Mouse (Mus musculus) heart, embryonic 11.5 days (tissue): ENCODE results near the gene Zc3h12c. TPM values are rescaled to one million over a fixed set of nuclear protein-coding genes. Genes with fewer than 3 reads are reported as not detected.

ENCODE experiments used
- ATAC-seq: fragments of 200-750 bp; cut with Nextera tagmentation; replicated peaks from 2 replicates; pipeline ENCODE4 v1.8.0; 2017; ENCODE audit warnings: moderate library complexity; ENCODE audit not compliant: insufficient number of reproducible peaks, low FRiP score, low TSS enrichment
- H3K27ac ChIP-seq: fragments of 300-500 bp; sonication (generic); 2 replicates; pipeline ENCODE4 v1.5.1; 2014; ENCODE audit warnings: mild to moderate bottlenecking, low read depth, low read length
- H3K27me3 ChIP-seq: fragments of 300-500 bp; sonication (generic); 2 replicates; pipeline ENCODE4 v1.6.1; 2014; ENCODE audit warnings: mild to moderate bottlenecking, low read length, mixed read lengths; ENCODE audit not compliant: control insufficient read depth, insufficient read depth
- H3K36me3 ChIP-seq: fragments of 300-500 bp; sonication (generic); 2 replicates; pipeline ENCODE4 v1.6.1; 2014; ENCODE audit warnings: mild to moderate bottlenecking, low read length, moderate library complexity, mixed read lengths; ENCODE audit not compliant: control insufficient read depth, insufficient read depth
- H3K4me1 ChIP-seq: fragments of 300-500 bp; sonication (generic); 2 replicates; pipeline ENCODE4 v1.6.1; 2014; ENCODE audit warnings: low read length; ENCODE audit not compliant: control insufficient read depth, insufficient read depth
- H3K4me2 ChIP-seq: fragments of 300-500 bp; sonication (generic); 2 replicates; pipeline ENCODE4 v1.6.1; 2014; ENCODE audit warnings: mild to moderate bottlenecking, moderate library complexity
- H3K4me3 ChIP-seq: fragments of 300-500 bp; sonication (generic); 2 replicates; pipeline ENCODE4 v1.5.1; 2014; ENCODE audit warnings: low read depth, low read length
- H3K9ac ChIP-seq: fragments of 300-500 bp; sonication (generic); 2 replicates; pipeline ENCODE4 v1.6.1; 2014; ENCODE audit warnings: mild to moderate bottlenecking, low read depth, low read length, moderate library complexity
- H3K9me3 ChIP-seq: fragments of 300-500 bp; sonication (generic); replicated peaks from 2 replicates; pipeline ENCODE4 v1.6.1; 2016; ENCODE audit warnings: low read length; ENCODE audit not compliant: control insufficient read depth
- WGBS: fragments of 180-500 bp; shearing (Covaris S2); extraction: QIAGEN DNeasy Blood & Tissue Kit; methylation state at CpG from one replicate; pipeline ENCODE4 v1.1.7; 2014; ENCODE audit not compliant: insufficient replicate concordance; 5-methylcytosine and 5-hydroxymethylcytosine counted together
- polyA plus RNA-seq: library from polyadenylated mRNA; unstranded; fragments of >200 nt; fragmentation: Nextera tagmentation; extraction: Ambion mirVana; gene quantifications from 2 replicates; pipeline ENCODE4 v1.2.1, GENCODE M21; 2014

The Zc3h12c gene
- 3.8 and 4.3 TPM in 2 replicates for polyA plus RNA-seq

- peak; percentile 75 for ATAC-seq
- under 1% methylated on average over 85 of the region's 100 CpGs for WGBS
Observed at GRCm38 (mm10) chr9:52167863-52168685, at the start of gene Zc3h12c. TSS of gene Zc3h12c (minus strand) at chr9:52168572.

GRCm38 (mm10) chr9:52217636-52218035 is 49.3 kb upstream of the Zc3h12c start:
- no peak overlapping the region for H3K4me3 ChIP-seq
- H3K4me2 ChIP-seq: no peak overlapping the region
- no peak overlapping the region for H3K27ac ChIP-seq
- no peak for ATAC-seq
- no peaks in the 10 kb centered on the region for H3K36me3 ChIP-seq
- H3K4me1 ChIP-seq: no peaks in the 10 kb centered on the region
- H3K9ac ChIP-seq: no peak overlapping the region
- no peaks in the 10 kb centered on the region for H3K27me3 ChIP-seq
- WGBS: 62% methylated on average over 4 of the region's 4 CpGs
- H3K9me3 ChIP-seq: no peaks in the 10 kb centered on the region

More at GRCm38 (mm10) chr9:52167863-52168685, at the start of gene Zc3h12c:
- no peaks in the 10 kb centered on the region for H3K36me3 ChIP-seq
- H3K9me3 ChIP-seq: no peaks in the 10 kb centered on the region
- H3K4me2 ChIP-seq: peak within 1 kb of the TSS; percentile 77
- H3K9ac ChIP-seq: peak within 1 kb of the TSS; percentile 96
- peak within 1 kb of the TSS; percentile 78 for H3K4me3 ChIP-seq
- peak within 1 kb of the TSS; percentile 94 for H3K27ac ChIP-seq
- H3K27me3 ChIP-seq: peaks cover 9% of the 10 kb centered on the region; the same call in 1 of the 2 replicates
- H3K4me1 ChIP-seq: peaks cover 7% of the 10 kb centered on the region; the same call in 1 of the 2 replicates

GRCm38 (mm10) chr9:52215291-52215690 is 46.9 kb upstream of the Zc3h12c start:
- ATAC-seq: no peak
- no peak overlapping the region for H3K4me2 ChIP-seq
- 83% methylated on average over 3 of the region's 3 CpGs for WGBS
- no peak overlapping the region for H3K4me3 ChIP-seq
- H3K4me1 ChIP-seq: no peaks in the 10 kb centered on the region
- H3K9ac ChIP-seq: no peak overlapping the region
- H3K27me3 ChIP-seq: no peaks in the 10 kb centered on the region
- H3K36me3 ChIP-seq: no peaks in the 10 kb centered on the region
- H3K9me3 ChIP-seq: no peaks in the 10 kb centered on the region
- no peak overlapping the region for H3K27ac ChIP-seq

- 87% methylated on average over 6 of the region's 6 CpGs for WGBS
- Histone ChIP-seq H3K4me3 (no peak overlapping the region), H3K9ac (no peak overlapping the region), H3K36me3 (no peaks in the 10 kb centered on the region), H3K4me1 (no peaks in the 10 kb centered on the region), H3K27me3 (no peaks in the 10 kb centered on the region), H3K27ac (no peak overlapping the region), H3K9me3 (no peaks in the 10 kb centered on the region), H3K4me2 (no peak overlapping the region)
- ATAC-seq: no peak
Observed at GRCm38 (mm10) chr9:52212416-52212815, 44.0 kb upstream of the Zc3h12c start.

GRCm38 (mm10) chr9:52208510-52209030 is 40.2 kb upstream of the Zc3h12c start:
- Histone ChIP-seq H3K27me3 (no peaks in the 10 kb centered on the region), H3K27ac (no peak overlapping the region), H3K4me2 (no peak overlapping the region), H3K4me1 (no peaks in the 10 kb centered on the region), H3K9ac (no peak overlapping the region), H3K9me3 (no peaks in the 10 kb centered on the region), H3K36me3 (no peaks in the 10 kb centered on the region), H3K4me3 (no peak overlapping the region)
- no peak for ATAC-seq
- 59% methylated on average over 3 of the region's 3 CpGs for WGBS

- ATAC-seq: no peak
- no peak overlapping the region for H3K9ac ChIP-seq
- no peaks in the 10 kb centered on the region for H3K27me3 ChIP-seq
- H3K4me1 ChIP-seq: no peaks in the 10 kb centered on the region
- H3K4me2 ChIP-seq: no peak overlapping the region
- 61% methylated on average over 4 of the region's 4 CpGs for WGBS
- no peak overlapping the region for H3K27ac ChIP-seq
- no peaks in the 10 kb centered on the region for H3K9me3 ChIP-seq
- H3K36me3 ChIP-seq: no peaks in the 10 kb centered on the region
- no peak overlapping the region for H3K4me3 ChIP-seq
Observed at GRCm38 (mm10) chr9:52203189-52203588, 34.8 kb upstream of the Zc3h12c start.

- Histone ChIP-seq H3K4me3 (no peak overlapping the region), H3K4me2 (no peak overlapping the region), H3K9me3 (no peaks in the 10 kb centered on the region), H3K9ac (no peak overlapping the region), H3K27me3 (no peaks in the 10 kb centered on the region), H3K4me1 (no peaks in the 10 kb centered on the region), H3K36me3 (no peaks in the 10 kb centered on the region), H3K27ac (no peak overlapping the region)
- ATAC-seq: no peak
- WGBS: 73% methylated on average over 4 of the region's 4 CpGs
Observed at GRCm38 (mm10) chr9:52200271-52200670, 31.9 kb upstream of the Zc3h12c start.

GRCm38 (mm10) chr9:52195853-52196252 is 27.5 kb upstream of the Zc3h12c start:
- Histone ChIP-seq H3K27ac (no peak overlapping the region), H3K36me3 (no peaks in the 10 kb centered on the region), H3K27me3 (no peaks in the 10 kb centered on the region), H3K4me1 (no peaks in the 10 kb centered on the region), H3K9ac (no peak overlapping the region), H3K4me2 (no peak overlapping the region), H3K4me3 (no peak overlapping the region), H3K9me3 (no peaks in the 10 kb centered on the region)
- ATAC-seq: no peak
- 47% methylated on average over 3 of the region's 3 CpGs for WGBS
